Mouse (Mus musculus) CH12.LX (cell line): ENCODE results near the gene Ier3.

ENCODE experiments used
- CTCF ChIP-seq, 2 experiments: IDR thresholded peaks in 1 of 2; conservative IDR thresholded peaks in 1 of 2; 2 replicates each; pipeline ENCODE4 v1.5.1; 2011 to 2012; ENCODE audit warnings: low read depth in 2 of 2, low read length in 2 of 2, improper control_type of control experiment in 1 of 2, inconsistent platforms in 1 of 2, mild to moderate bottlenecking in 1 of 2, moderate library complexity in 1 of 2
- ZC3H11A ChIP-seq: IDR thresholded peaks from 2 replicates; pipeline ENCODE4 v1.6.1; 2012; ENCODE audit warnings: low read depth, mild to moderate bottlenecking, inconsistent platforms, low read length, improper control_type of control experiment
- ZMIZ1 ChIP-seq: IDR thresholded peaks from 2 replicates; pipeline ENCODE4 v1.6.1; 2012; ENCODE audit warnings: low read depth, mild to moderate bottlenecking, inconsistent platforms, low read length, improper control_type of control experiment

GRCm38 (mm10) chr17:35848112-35848511, 26.6 kb downstream of the Ier3 start:
- TF ChIP-seq ZC3H11A (no peak), CTCF (conservative IDR thresholded peaks at IDR 0.05 in 1 of 2, IDR thresholded peaks at IDR 0.05 in 1 of 2; ENCODE audit: low read depth in 2 of 2, low read length in 2 of 2) (peak in 1 of 2 experiments; percentile 44; a peak in 2 of 4 replicates), ZMIZ1 (no peak)
